Mouse (Mus musculus) ES-Bruce4 (cell line): ENCODE measurements around the gene Mafg. TPM values are rescaled to one million over a fixed set of nuclear protein-coding genes. Genes with fewer than 3 reads are reported as not detected.

Experiments used
- H3K27ac ChIP-seq: 2 replicates; pipeline ENCODE4 v1.5.1; 2012; ENCODE audit warnings: low read length, inconsistent platforms; ENCODE audit not compliant: insufficient read depth
- H3K27me3 ChIP-seq: 2 replicates; pipeline ENCODE4 v1.6.1; 2012; ENCODE audit warnings: mild to moderate bottlenecking, low read length, inconsistent platforms; ENCODE audit not compliant: control insufficient read depth, poor library complexity, insufficient read depth, severe bottlenecking
- H3K36me3 ChIP-seq: 2 replicates; pipeline ENCODE4 v1.6.1; 2012; ENCODE audit warnings: inconsistent platforms, mild to moderate bottlenecking, low read length, moderate library complexity; ENCODE audit not compliant: control insufficient read depth, poor library complexity, insufficient read depth, severe bottlenecking
- H3K4me1 ChIP-seq: one replicate; pipeline ENCODE4 v1.8.1; 2011; ENCODE audit warnings: low read length; ENCODE audit not compliant: control insufficient read depth, insufficient read depth
- H3K4me3 ChIP-seq: 2 replicates; pipeline ENCODE4 v1.5.1; 2011; ENCODE audit warnings: low read depth, mild to moderate bottlenecking, low read length
- H3K9ac ChIP-seq: 2 replicates; pipeline ENCODE4 v1.6.1; 2012; ENCODE audit warnings: low read depth, mild to moderate bottlenecking, inconsistent platforms; ENCODE audit not compliant: poor library complexity, severe bottlenecking
- H3K9me3 ChIP-seq: replicated peaks from 2 replicates; pipeline ENCODE4 v1.6.1; 2012; ENCODE audit warnings: mild to moderate bottlenecking, low read length, inconsistent platforms; ENCODE audit not compliant: control insufficient read depth, poor library complexity, insufficient read depth, severe bottlenecking
- CTCF ChIP-seq: IDR thresholded peaks from one replicate; pipeline ENCODE4 v1.8.1; 2011; ENCODE audit warnings: low read depth, low read length
- EP300 ChIP-seq: IDR thresholded peaks from 2 replicates; pipeline ENCODE4 v1.6.1; 2011; ENCODE audit warnings: low read depth, low read length; ENCODE audit not compliant: insufficient read depth
- POLR2A ChIP-seq: IDR thresholded peaks from one replicate; pipeline ENCODE4 v1.8.1; 2011; ENCODE audit warnings: low read length; ENCODE audit not compliant: insufficient read depth
- polyA plus RNA-seq: library from polyadenylated mRNA; stranded (reverse); fragments of >200 nt; gene quantifications from 2 replicates; pipeline ENCODE4 v1.2.4, GENCODE M21; 2011; ENCODE audit warnings: low read depth; ENCODE audit not compliant: missing spikeins, insufficient read depth, insufficient read length

The Mafg gene
- polyA plus RNA-seq, 1 experiment, result 53.0 TPM

- Histone ChIP-seq H3K4me1 (peaks cover 4% of the 10 kb centered on the region), H3K36me3 (peaks cover 32% of the 10 kb centered on the region), H3K9me3 (no peaks in the 10 kb centered on the region), H3K4me3 (peak overlapping the region; percentile 86), H3K27me3 (no peaks in the 10 kb centered on the region), H3K9ac (peak overlapping the region; percentile 86), H3K27ac (peak overlapping the region; percentile 27)
- TF ChIP-seq CTCF (no peak), EP300 (no peak), POLR2A (no peak)
These were observed 52.5 kb downstream of the Mafg start for GRCm38 (mm10) chr11:120580871-120581331.

- TF ChIP-seq EP300 (no peak), CTCF (no peak), POLR2A (no peak)
- Histone ChIP-seq H3K36me3 (peaks cover 25% of the 10 kb centered on the region), H3K27me3 (no peaks in the 10 kb centered on the region), H3K4me1 (peaks cover 4% of the 10 kb centered on the region), H3K9ac (peak overlapping the region; percentile 86), H3K9me3 (no peaks in the 10 kb centered on the region), H3K27ac (0 out of 2 replicates have a peak overlapping the region, but pooled peaks have one; percentile 27), H3K4me3 (peak overlapping the region; percentile 86)
These were observed 53.2 kb downstream of the Mafg start for GRCm38 (mm10) chr11:120580190-120580589.

GRCm38 (mm10) chr11:120579316-120580107 lies 53.9 kb downstream of the Mafg start:
- H3K36me3 ChIP-seq, result peaks cover 22% of the 10 kb centered on the region
- H3K4me3 ChIP-seq, result no peak overlapping the region
- H3K9ac ChIP-seq, result no peak overlapping the region
- no peaks in the 10 kb centered on the region for H3K27me3 ChIP-seq
- no peak for TF ChIP-seq EP300
- peak; percentile 67 for TF ChIP-seq CTCF
- no peak for TF ChIP-seq POLR2A
- no peak overlapping the region for H3K27ac ChIP-seq
- H3K9me3 ChIP-seq, result no peaks in the 10 kb centered on the region
- peaks cover 4% of the 10 kb centered on the region for H3K4me1 ChIP-seq

GRCm38 (mm10) chr11:120578694-120579243 lies 54.6 kb downstream of the Mafg start:
- Histone ChIP-seq H3K4me1 (peaks cover 4% of the 10 kb centered on the region), H3K27me3 (no peaks in the 10 kb centered on the region), H3K4me3 (no peak overlapping the region), H3K9me3 (no peaks in the 10 kb centered on the region), H3K27ac (no peak overlapping the region), H3K36me3 (peaks cover 22% of the 10 kb centered on the region), H3K9ac (no peak overlapping the region)
- TF ChIP-seq EP300, result no peak
- no peak for TF ChIP-seq CTCF
- no peak for TF ChIP-seq POLR2A

GRCm38 (mm10) chr11:120578024-120578693 lies 55.2 kb downstream of the Mafg start:
- no peak overlapping the region for H3K4me3 ChIP-seq
- no peaks in the 10 kb centered on the region for H3K27me3 ChIP-seq
- H3K9me3 ChIP-seq, result no peaks in the 10 kb centered on the region
- peaks cover 22% of the 10 kb centered on the region for H3K36me3 ChIP-seq
- TF ChIP-seq EP300 (no peak), POLR2A (no peak), CTCF (no peak)
- H3K9ac ChIP-seq, result no peak overlapping the region
- H3K27ac ChIP-seq, result no peak overlapping the region
- H3K4me1 ChIP-seq, result peaks cover 4% of the 10 kb centered on the region
